Mouse (Mus musculus) hindbrain, embryonic 14.5 days (tissue): ENCODE measurements around the gene Srcin1. TPM values are rescaled to one million over a fixed set of nuclear protein-coding genes. Genes with fewer than 3 reads are reported as not detected.

Source experiments
- ATAC-seq: fragments of 200-750 bp; cut with Nextera tagmentation; 2 replicates; pipeline ENCODE4 v1.8.0; 2017; ENCODE audit warnings: moderate number of reproducible peaks, mild to moderate bottlenecking, moderate TSS enrichment, moderate library complexity; ENCODE audit not compliant: low FRiP score
- DNase-seq: peaks from one replicate; pipeline ENCODE4 v3.0.0-alpha.2; 2015; ENCODE audit warnings: low spot score
- H3K27ac ChIP-seq: fragments of 300-500 bp; sonication (generic); 2 replicates; pipeline ENCODE4 v1.5.1; 2014; ENCODE audit warnings: mild to moderate bottlenecking, moderate library complexity
- H3K27me3 ChIP-seq: fragments of 300-500 bp; sonication (generic); 2 replicates; pipeline ENCODE4 v1.6.1; 2014; ENCODE audit warnings: mild to moderate bottlenecking, low read length, mixed read lengths; ENCODE audit not compliant: control insufficient read depth, insufficient read depth
- H3K36me3 ChIP-seq: fragments of 300-500 bp; sonication (generic); replicated peaks from 2 replicates; pipeline ENCODE4 v1.6.1; 2014; ENCODE audit not compliant: control insufficient read depth, insufficient read depth
- H3K4me1 ChIP-seq: fragments of 300-500 bp; sonication (generic); replicated peaks from 2 replicates; pipeline ENCODE4 v1.6.1; 2014; ENCODE audit warnings: antibody characterized with exemption, low read length, mixed read lengths; ENCODE audit not compliant: control insufficient read depth, insufficient read depth
- H3K4me2 ChIP-seq: fragments of 300-500 bp; sonication (generic); replicated peaks from 2 replicates; pipeline ENCODE4 v1.6.1; 2014; ENCODE audit warnings: mild to moderate bottlenecking, moderate library complexity
- H3K4me3 ChIP-seq: fragments of 300-500 bp; sonication (generic); replicated peaks from 2 replicates; pipeline ENCODE4 v1.5.1; 2014; ENCODE audit warnings: mild to moderate bottlenecking, low read length
- H3K9ac ChIP-seq: fragments of 300-500 bp; sonication (generic); 2 replicates; pipeline ENCODE4 v1.6.1; 2014
- H3K9me3 ChIP-seq: fragments of 300-500 bp; sonication (generic); 2 replicates; pipeline ENCODE4 v1.6.1; 2016; ENCODE audit warnings: low read length; ENCODE audit not compliant: control insufficient read depth
- WGBS: fragments of 180-500 bp; shearing (Covaris S2); extraction: QIAGEN DNeasy Blood & Tissue Kit; methylation state at CpG from one replicate; pipeline ENCODE4 v1.1.7; 2014; 5-methylcytosine and 5-hydroxymethylcytosine counted together
- polyA plus RNA-seq: library from polyadenylated mRNA; unstranded; fragments of >200 nt; fragmentation: Nextera tagmentation; extraction: Ambion mirVana; gene quantifications from 2 replicates; pipeline ENCODE4 v1.2.1, GENCODE M21; 2014

Srcin1 gene
- polyA plus RNA-seq, 1 experiment from 2014 or later = 9.1 TPM

DNA sequence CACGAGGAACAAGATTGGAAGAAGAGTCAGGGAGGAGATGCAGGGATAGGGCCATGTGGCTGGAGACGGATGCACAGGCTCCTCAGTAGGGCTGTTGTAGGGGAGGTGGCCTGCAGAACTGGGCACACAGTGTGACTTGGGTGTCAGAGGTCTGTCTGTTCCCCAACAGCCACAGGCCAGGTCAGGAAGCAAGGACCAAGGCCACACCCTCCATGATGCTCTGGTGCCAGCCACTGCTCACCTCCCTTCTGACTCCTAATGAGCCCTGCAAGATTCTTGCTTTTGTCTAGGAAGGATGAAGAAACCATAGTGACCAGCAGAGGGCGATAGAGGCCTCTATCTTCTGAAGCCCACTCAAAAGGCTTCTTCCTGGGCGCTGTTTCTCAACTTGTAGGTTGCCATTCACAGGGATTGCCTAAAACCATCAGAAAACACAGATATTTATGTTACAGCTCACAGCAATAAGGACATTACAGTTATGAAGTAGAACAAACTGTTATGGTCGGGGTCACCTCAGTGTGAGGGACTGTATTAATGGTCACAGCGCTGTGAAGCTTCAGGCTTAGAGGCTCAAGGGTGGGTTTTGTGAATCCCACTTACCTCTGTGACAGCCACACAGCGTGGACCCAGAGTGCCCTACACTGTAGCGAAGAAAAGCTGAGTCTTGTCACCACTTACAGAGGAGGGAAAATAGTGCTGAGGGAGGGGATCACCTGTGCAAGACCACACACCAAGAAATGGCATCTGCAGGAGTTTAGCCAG is 99.5 kb downstream of the Srcin1 start:
- H3K27ac ChIP-seq = no peak overlapping the region
- peaks cover 82% of the 10 kb centered on the region for H3K36me3 ChIP-seq

DNA sequence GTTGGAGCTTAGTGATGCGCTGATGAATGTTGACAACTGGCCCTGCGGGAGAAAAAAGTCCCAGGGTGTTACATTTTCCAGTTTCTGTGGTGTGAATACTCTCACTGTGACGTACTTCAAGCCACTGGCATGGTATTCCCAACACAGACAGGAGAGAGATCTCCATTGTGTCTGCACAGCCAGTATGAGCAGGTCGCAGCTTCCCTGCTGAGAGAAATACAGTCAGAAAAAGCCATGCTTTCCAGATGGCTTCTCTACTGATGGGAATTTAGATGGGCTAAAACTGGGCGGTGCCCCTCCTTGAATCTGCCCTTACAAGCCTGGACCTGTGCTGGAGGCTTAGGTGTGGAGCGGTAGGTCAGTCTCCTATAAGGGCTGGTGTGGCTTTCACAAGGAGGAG is 104.7 kb downstream of the Srcin1 start:
- H3K4me1 ChIP-seq = no peaks in the 10 kb centered on the region
- H3K4me2 ChIP-seq = no peak overlapping the region
- DNase-seq (no peak), ATAC-seq (no peak)
- no peak overlapping the region for H3K9ac ChIP-seq
- no peaks in the 10 kb centered on the region for H3K9me3 ChIP-seq
- peaks cover 81% of the 10 kb centered on the region for H3K36me3 ChIP-seq
- no peak overlapping the region for H3K4me3 ChIP-seq
- H3K27ac ChIP-seq = no peak overlapping the region
- H3K27me3 ChIP-seq = no peaks in the 10 kb centered on the region
- whole genome bisulfite sequencing = 88% methylated on average over 6 of the region's 6 CpGs

More for the DNA sequence above, 99.5 kb downstream of the Srcin1 start:
- H3K27me3 ChIP-seq = no peaks in the 10 kb centered on the region
- H3K9me3 ChIP-seq = no peaks in the 10 kb centered on the region
- 57% methylated on average over 8 of the region's 8 CpGs for WGBS
- peak; percentile 93 for DNase-seq
- no peaks in the 10 kb centered on the region for H3K4me1 ChIP-seq
- no peak overlapping the region for H3K9ac ChIP-seq
- no peak overlapping the region for H3K4me3 ChIP-seq
- ATAC-seq = peak; percentile 24; the same call in 1 of the 2 replicates
- H3K4me2 ChIP-seq = no peak overlapping the region

GRCm38 (mm10) chr11:97469828-97470227 is 106.2 kb downstream of the Srcin1 start:
- no peaks in the 10 kb centered on the region for H3K4me1 ChIP-seq
- no peaks in the 10 kb centered on the region for H3K9me3 ChIP-seq
- DNase-seq = no peak
- H3K4me2 ChIP-seq = no peak overlapping the region
- H3K27ac ChIP-seq = no peak overlapping the region
- WGBS = 85% methylated on average over 7 of the region's 7 CpGs
- H3K36me3 ChIP-seq = peaks cover 81% of the 10 kb centered on the region
- no peaks in the 10 kb centered on the region for H3K27me3 ChIP-seq
- H3K9ac ChIP-seq = no peak overlapping the region
- no peak for ATAC-seq
- no peak overlapping the region for H3K4me3 ChIP-seq

- 51% methylated on average over 14 of the region's 14 CpGs for WGBS
- no peak overlapping the region for H3K27ac ChIP-seq
- DNase-seq = peak; percentile 91
- H3K4me2 ChIP-seq = no peak overlapping the region
- peak; percentile 63; the same call in 1 of the 2 replicates for ATAC-seq
- H3K36me3 ChIP-seq = peaks cover 86% of the 10 kb centered on the region
- H3K4me1 ChIP-seq = no peaks in the 10 kb centered on the region
- H3K9me3 ChIP-seq = no peaks in the 10 kb centered on the region
- no peaks in the 10 kb centered on the region for H3K27me3 ChIP-seq
- no peak overlapping the region for H3K4me3 ChIP-seq
- no peak overlapping the region for H3K9ac ChIP-seq
Measured at GRCm38 (mm10) chr11:97468639-97469287, 107.2 kb downstream of the Srcin1 start.

- Histone ChIP-seq H3K4me2 (no peak overlapping the region), H3K27me3 (peaks cover 6% of the 10 kb centered on the region; the same call in 1 of the 2 replicates), H3K4me1 (no peaks in the 10 kb centered on the region), H3K36me3 (peaks cover 86% of the 10 kb centered on the region), H3K4me3 (no peak overlapping the region), H3K9ac (no peak overlapping the region), H3K9me3 (no peaks in the 10 kb centered on the region), H3K27ac (no peak overlapping the region)
- WGBS = 77% methylated on average over 10 of the region's 10 CpGs
- ATAC-seq = no peak
- no peak for DNase-seq
Measured at GRCm38 (mm10) chr11:97466444-97467160, 109.4 kb downstream of the Srcin1 start.

DNA sequence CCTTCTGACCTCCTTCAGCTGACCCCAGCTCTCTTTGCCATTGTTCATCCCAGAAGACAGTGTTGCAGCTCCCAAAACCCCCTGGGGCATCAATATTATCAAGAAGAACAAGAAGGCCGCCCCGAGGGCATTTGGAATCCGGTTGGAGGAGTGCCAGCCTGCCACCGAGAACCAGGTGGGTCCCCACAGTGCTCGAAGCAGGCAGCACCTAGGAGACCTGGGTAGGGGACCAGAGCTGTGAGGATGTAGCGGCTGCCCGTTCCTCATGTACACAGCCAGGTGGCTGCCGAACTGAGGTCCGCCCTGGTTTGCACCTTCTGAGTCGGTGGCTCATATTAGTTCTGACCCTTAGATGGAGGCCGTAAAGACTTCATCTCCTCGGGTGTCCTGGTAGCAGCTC is 110.0 kb downstream of the Srcin1 start:
- no peak overlapping the region for H3K9ac ChIP-seq
- 79% methylated on average over 12 of the region's 12 CpGs for WGBS
- no peaks in the 10 kb centered on the region for H3K4me1 ChIP-seq
- no peak for DNase-seq
- H3K9me3 ChIP-seq = no peaks in the 10 kb centered on the region
- peaks cover 6% of the 10 kb centered on the region; the same call in 1 of the 2 replicates for H3K27me3 ChIP-seq
- H3K27ac ChIP-seq = no peak overlapping the region
- ATAC-seq = no peak
- no peak overlapping the region for H3K4me2 ChIP-seq
- H3K36me3 ChIP-seq = peaks cover 86% of the 10 kb centered on the region
- H3K4me3 ChIP-seq = no peak overlapping the region

DNA sequence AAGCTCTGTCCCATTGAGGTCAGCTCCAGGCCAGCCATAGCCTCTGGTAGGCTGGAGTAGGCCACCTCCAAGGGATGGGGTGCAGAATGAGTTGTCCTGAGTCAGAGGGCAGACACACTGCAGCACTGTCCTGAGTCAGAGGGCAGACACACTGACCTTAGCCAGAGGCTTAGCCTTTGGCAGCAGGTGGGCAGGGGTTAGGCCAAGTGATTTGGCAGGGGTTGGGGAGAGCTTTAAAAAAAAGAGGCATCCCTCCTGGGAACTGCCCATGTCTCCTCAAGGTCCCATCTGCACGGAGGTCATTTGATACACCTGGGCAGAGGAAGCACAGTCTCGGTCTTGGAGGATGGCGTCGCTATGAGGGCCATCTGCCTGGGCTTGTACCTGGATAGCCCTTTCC is 112.0 kb downstream of the Srcin1 start:
- Histone ChIP-seq H3K4me2 (no peak overlapping the region), H3K9me3 (no peaks in the 10 kb centered on the region), H3K27ac (no peak overlapping the region), H3K4me3 (no peak overlapping the region), H3K4me1 (no peaks in the 10 kb centered on the region), H3K27me3 (peaks cover 6% of the 10 kb centered on the region; the same call in 1 of the 2 replicates), H3K9ac (no peak overlapping the region), H3K36me3 (peaks cover 87% of the 10 kb centered on the region)
- 94% methylated on average over 4 of the region's 4 CpGs for WGBS
- no peak for DNase-seq
- no peak for ATAC-seq

- WGBS = 41% methylated on average over 33 of the region's 33 CpGs
- H3K27me3 ChIP-seq = peaks cover 6% of the 10 kb centered on the region; the same call in 1 of the 2 replicates
- no peak overlapping the region for H3K9ac ChIP-seq
- H3K4me1 ChIP-seq = no peaks in the 10 kb centered on the region
- H3K36me3 ChIP-seq = peaks cover 95% of the 10 kb centered on the region
- H3K27ac ChIP-seq = no peak overlapping the region
- DNase-seq (no peak), ATAC-seq (no peak)
- H3K4me3 ChIP-seq = no peak overlapping the region
- H3K4me2 ChIP-seq = no peak overlapping the region
- no peaks in the 10 kb centered on the region for H3K9me3 ChIP-seq
Measured at GRCm38 (mm10) chr11:97463166-97463565, 112.8 kb downstream of the Srcin1 start.

GRCm38 (mm10) chr11:97462538-97462937 is 113.4 kb downstream of the Srcin1 start:
- no peak overlapping the region for H3K27ac ChIP-seq
- peaks cover 6% of the 10 kb centered on the region; the same call in 1 of the 2 replicates for H3K27me3 ChIP-seq
- WGBS = 87% methylated on average over 6 of the region's 6 CpGs
- DNase-seq (no peak), ATAC-seq (no peak)
- no peaks in the 10 kb centered on the region for H3K4me1 ChIP-seq
- H3K4me2 ChIP-seq = no peak overlapping the region
- H3K36me3 ChIP-seq = peaks cover 98% of the 10 kb centered on the region
- H3K9ac ChIP-seq = no peak overlapping the region
- H3K9me3 ChIP-seq = no peaks in the 10 kb centered on the region
- no peak overlapping the region for H3K4me3 ChIP-seq
